ENCODE assay signal across 12 mouse cellular contexts in genomic region chr8:69268525-69268924, GRCm38 (mm10). TPM values are rescaled to one million over a fixed set of nuclear protein-coding genes. Genes with fewer than 3 reads are reported as not detected.
DNase-seq lines count a peak whose midpoint lies in the region; ATAC-seq and TF ChIP-seq lines count a peak whose summit lies in the region.
"Had no signal": no experiment of that assay in that cellular context is flagged by ENCODE, and none has a peak within 500 bp of the region (broad histone marks: within the 10 kb centered on the region; RNA-seq: fewer than 3 reads in every experiment).

No protein-coding gene starts in this region.

- H3K4me3 ChIP-seq in heart, embryonic 12.5 days, result no peak overlapping the region
- H3K4me3 ChIP-seq: heart, embryonic 13.5 days; limb, embryonic 13.5 days; neural tube, embryonic 13.5 days had no signal

- TF ChIP-seq CTCF in brain, embryonic 14.5 days (IDR thresholded peaks at IDR 0.05; ENCODE audit: borderline replicate concordance, extremely low read depth, insufficient read depth, insufficient read length), result peak; percentile 29; the same call in 1 of the 2 replicates

- 0 out of 2 replicates have a peak, but pooled peaks cover 3% of the 10 kb centered on the region for H3K36me3 ChIP-seq in heart, embryonic 12.5 days
- H3K36me3 ChIP-seq: heart, embryonic 13.5 days had no signal

- DNase-seq in heart, postnatal 10 days, result peak; percentile 39 to 49
- peak; percentile 19 for DNase-seq in lung, postnatal 10 days
- DNase-seq in lung, adult 18-20 months, result no peak
- peak; percentile 22 for DNase-seq in brain, embryonic 14.5 days (ENCODE audit: low read depth)
- DNase-seq in right cerebral cortex, postnatal 14 days, result peak; percentile 11
- no peak for DNase-seq in ovary, postnatal 14 days (ENCODE audit: low spot score)
- DNase-seq: thymus, postnatal 4 days had no signal

- no peak for ATAC-seq in heart, embryonic 12.5 days (ENCODE audit: insufficient number of reproducible peaks, low FRiP score)
- no peak for ATAC-seq in erythroblast, adult 5-6 weeks (replicated peaks; ENCODE audit: low FRiP score, poor library complexity, severe bottlenecking)

- no peak overlapping the region for H3K27ac ChIP-seq in heart, embryonic 12.5 days (ENCODE audit: poor library complexity, severe bottlenecking)
- H3K27ac ChIP-seq: heart, embryonic 13.5 days; limb, embryonic 13.5 days; neural tube, embryonic 13.5 days had no signal

- no peaks in the 10 kb centered on the region for H3K27me3 ChIP-seq in heart, embryonic 12.5 days (replicated peaks)
- H3K27me3 ChIP-seq: heart, embryonic 13.5 days; limb, embryonic 13.5 days; neural tube, embryonic 13.5 days had no signal

- TF ChIP-seq POLR2A in brain, embryonic 14.5 days (IDR thresholded peaks at IDR 0.05; ENCODE audit: borderline replicate concordance, extremely low read depth, insufficient read depth, insufficient read length, poor library complexity, severe bottlenecking), result no peak

- H3K4me2 ChIP-seq in heart, embryonic 12.5 days, result no peak overlapping the region
- H3K4me2 ChIP-seq: heart, embryonic 13.5 days; limb, embryonic 13.5 days; neural tube, embryonic 13.5 days had no signal

- WGBS in heart, embryonic 12.5 days, result 65% methylated on average over 4 of the region's 4 CpGs

- 0 out of 2 replicates have a peak, but pooled peaks cover 2% of the 10 kb centered on the region for H3K9me3 ChIP-seq in heart, embryonic 12.5 days (replicated peaks)
- H3K9me3 ChIP-seq: heart, embryonic 13.5 days; limb, embryonic 13.5 days; neural tube, embryonic 13.5 days had no signal

- H3K4me1 ChIP-seq in heart, embryonic 12.5 days (replicated peaks), result 0 out of 2 replicates have a peak, but pooled peaks cover 4% of the 10 kb centered on the region

- H3K9ac ChIP-seq in heart, embryonic 12.5 days, result no peak overlapping the region
- H3K9ac ChIP-seq: heart, embryonic 13.5 days; limb, embryonic 13.5 days; neural tube, embryonic 13.5 days had no signal

- intact Hi-C loops in heart, postnatal 10 days (cut with DNase I), result loop anchor here (2.0 kb wide), 2 partner anchors 62 to 150 kb away; no protein-coding TSS in a partner anchor

RNA-seq across cellular contexts. Expression of gene D130040H23Rik, which starts 2.4 kb away (rescaled TPM):
- total RNA-seq in heart, postnatal 10 days (2021), result 1 to 10 TPM; 1.8 to 4.7 TPM
- 4.5 and 4.6 TPM in 2 replicates for polyA plus RNA-seq in heart, embryonic 12.5 days (2016; fragmentation: Nextera tagmentation; extraction: Ambion mirVana)
- polyA plus RNA-seq in brain, embryonic 14.5 days (2012; rRNA removed), result 3.8 and 7.3 TPM in 2 replicates
- total RNA-seq in erythroblast, adult 5-6 weeks (2015; ENCODE audit: low replicate concordance), result 2.3 TPM in 1 of 2 replicates, not detected in the other
- 3.6 TPM in 1 of 2 replicates, not detected in the other for total RNA-seq in erythroblast, adult 5-6 weeks (2017; ENCODE audit: low replicate concordance)

RNA-seq across cellular contexts. Expression of gene Zfp930, which starts 59.7 kb away (rescaled TPM):
- total RNA-seq in heart, postnatal 10 days (2021), result 10 to 100 TPM; 12.3 to 13.3 TPM
- polyA plus RNA-seq in heart, embryonic 12.5 days (2016; fragmentation: Nextera tagmentation; extraction: Ambion mirVana), result 15.2 and 17.3 TPM in 2 replicates
- 7.6 and 9.8 TPM in 2 replicates for polyA plus RNA-seq in brain, embryonic 14.5 days (2012; rRNA removed)
- total RNA-seq in erythroblast, adult 5-6 weeks (2015; ENCODE audit: low replicate concordance), result 1.5 and 1.7 TPM in 2 replicates
- total RNA-seq in erythroblast, adult 5-6 weeks (2017; ENCODE audit: low replicate concordance), result 4.1 and 5.3 TPM in 2 replicates

Comparison
In these comparisons a context has a peak if more than half of its experiments do, and no peak if none do; other contexts are left out.
1. DNase-seq: peak in heart, postnatal 10 days (2 of 2), lung, postnatal 10 days (single experiment), brain, embryonic 14.5 days (single experiment) and right cerebral cortex, postnatal 14 days (single experiment); none in lung, adult 18-20 months (0 of 2) and ovary, postnatal 14 days (single experiment).